Mouse (Mus musculus) brain, embryonic 14.5 days (tissue): Measurements from ENCODE around the gene Cstf3. TPM values are rescaled to one million over a fixed set of nuclear protein-coding genes. Genes with fewer than 3 reads are reported as not detected.

Source experiments
- DNase-seq: peaks from one replicate; pipeline ENCODE4 v3.0.0-alpha.2; 2011; ENCODE audit warnings: low read depth
- CTCF ChIP-seq: fragments of 200-500 bp; IDR thresholded peaks from 2 replicates; pipeline ENCODE4 v1.5.1; 2012; ENCODE audit warnings: inconsistent platforms, mild to moderate bottlenecking, moderate library complexity, borderline replicate concordance; ENCODE audit not compliant: insufficient read depth, insufficient read length; ENCODE audit errors: extremely low read depth
- POLR2A ChIP-seq: fragments of 200-500 bp; IDR thresholded peaks from 2 replicates; pipeline ENCODE4 v1.6.1; 2012; ENCODE audit warnings: mild to moderate bottlenecking, inconsistent platforms, borderline replicate concordance; ENCODE audit not compliant: poor library complexity, insufficient read depth, insufficient read length, severe bottlenecking; ENCODE audit errors: extremely low read depth
- polyA plus RNA-seq: library from polyadenylated mRNA; depleted of rRNA; stranded (reverse); fragments of >200 nt; gene quantifications from 2 replicates; pipeline ENCODE4 v1.2.3, GENCODE M21; 2012

Gene Cstf3
- polyA plus RNA-seq, 1 experiment = 55.3 TPM

- DNase-seq = no peak
- TF ChIP-seq CTCF (no peak), POLR2A (no peak)
Measured at GRCm38 (mm10) chr2:104604718-104605117, 14.4 kb downstream of the Cstf3 start.

GRCm38 (mm10) chr2:104605560-104605959 lies 15.2 kb downstream of the Cstf3 start:
- no peak for DNase-seq
- TF ChIP-seq POLR2A = no peak
- no peak for TF ChIP-seq CTCF

GRCm38 (mm10) chr2:104614786-104615185 lies 24.5 kb downstream of the Cstf3 start:
- no peak for DNase-seq

GRCm38 (mm10) chr2:104615985-104616711 lies 25.8 kb downstream of the Cstf3 start:
- no peak for DNase-seq
- TF ChIP-seq CTCF (no peak), POLR2A (no peak)

More at GRCm38 (mm10) chr2:104614786-104615185, 24.5 kb downstream of the Cstf3 start:
- TF ChIP-seq POLR2A (no peak), CTCF (no peak)

- DNase-seq = no peak
Measured at GRCm38 (mm10) chr2:104658659-104659058, 68.3 kb downstream of the Cstf3 start.

GRCm38 (mm10) chr2:104663372-104664100 lies 73.2 kb downstream of the Cstf3 start:
- TF ChIP-seq POLR2A (no peak), CTCF (no peak)
- DNase-seq = no peak

More at GRCm38 (mm10) chr2:104658659-104659058, 68.3 kb downstream of the Cstf3 start:
- TF ChIP-seq POLR2A (no peak), CTCF (no peak)

GRCm38 (mm10) chr2:104669122-104669804 lies 78.9 kb downstream of the Cstf3 start:
- no peak for TF ChIP-seq CTCF
- no peak for TF ChIP-seq POLR2A
- no peak for DNase-seq

- DNase-seq = no peak
- TF ChIP-seq CTCF = no peak
- TF ChIP-seq POLR2A = no peak
Measured at GRCm38 (mm10) chr2:104671724-104672123, 81.4 kb downstream of the Cstf3 start.

- no peak for DNase-seq
- TF ChIP-seq POLR2A = no peak
Measured at GRCm38 (mm10) chr2:104677326-104677725, 87.0 kb downstream of the Cstf3 start.

GRCm38 (mm10) chr2:104684771-104685170 lies 94.4 kb downstream of the Cstf3 start:
- no peak for TF ChIP-seq CTCF
- DNase-seq = no peak

- DNase-seq = peak; percentile 93
- TF ChIP-seq CTCF = peak; percentile 99
- no peak for TF ChIP-seq POLR2A
Measured at GRCm38 (mm10) chr2:104685418-104685817, 95.1 kb downstream of the Cstf3 start.
